Mouse (Mus musculus) 3134 (cell line): ENCODE measurements around the gene Traf3ip3.
A peak's percentile ranks its signal among the peaks of the same experiment; 100 is the strongest.

Experiments used
- DNase-seq: peaks from one replicate; pipeline ENCODE4 v3.0.0-alpha.2; 2011; ENCODE audit warnings: low spot score; ENCODE audit not compliant: insufficient read length; ENCODE audit errors: extremely low read depth

The Traf3ip3 gene

GRCm38 (mm10) chr1:193129786-193130455 lies 71.6 kb downstream of the Traf3ip3 start, which contains the start of gene Diexf:
TSS of gene Diexf (minus strand) at chr1:193130272.
- peak; percentile 92 for DNase-seq

- DNase-seq = no peak
These were observed 72.2 kb downstream of the Traf3ip3 start for GRCm38 (mm10) chr1:193129321-193129720.

- no peak for DNase-seq
These were observed 73.4 kb downstream of the Traf3ip3 start for GRCm38 (mm10) chr1:193128055-193128454.

- peak; percentile 30 for DNase-seq
These were observed 75.7 kb downstream of the Traf3ip3 start for GRCm38 (mm10) chr1:193125835-193126234.
